Mouse (Mus musculus) bone marrow macrophage, adult 2 months (primary cell): ENCODE data around the gene Prkcz. TPM values are rescaled to one million over a fixed set of nuclear protein-coding genes. Genes with fewer than 3 reads are reported as not detected.

Experiments
- H3K27ac ChIP-seq: 2 replicates; pipeline ENCODE4 v1.5.1; 2012; ENCODE audit warnings: low read depth, low read length; ENCODE audit not compliant: insufficient read depth
- H3K4me1 ChIP-seq: 2 replicates; pipeline ENCODE4 v1.6.1; 2012; ENCODE audit warnings: low read length; ENCODE audit not compliant: control insufficient read depth, insufficient read depth
- H3K4me3 ChIP-seq: 2 replicates; pipeline ENCODE4 v1.5.1; 2012; ENCODE audit warnings: mild to moderate bottlenecking, low read length, moderate library complexity; ENCODE audit not compliant: insufficient read depth
- CTCF ChIP-seq: IDR thresholded peaks from 2 replicates; pipeline ENCODE4 v1.5.1; 2012; ENCODE audit warnings: low read depth, mild to moderate bottlenecking, low read length, moderate library complexity
- POLR2A ChIP-seq: IDR thresholded peaks from 2 replicates; pipeline ENCODE4 v1.6.1; 2012; ENCODE audit warnings: mild to moderate bottlenecking, low read depth, low read length, borderline replicate concordance
- polyA plus RNA-seq: library from polyadenylated mRNA; stranded (reverse); fragments of >200 nt; gene quantifications from 2 replicates; pipeline ENCODE4 v1.2.4, GENCODE M21; 2012; ENCODE audit not compliant: missing spikeins, insufficient read depth, insufficient read length

Gene Prkcz
- polyA plus RNA-seq, 1 experiment: not detected

DNA sequence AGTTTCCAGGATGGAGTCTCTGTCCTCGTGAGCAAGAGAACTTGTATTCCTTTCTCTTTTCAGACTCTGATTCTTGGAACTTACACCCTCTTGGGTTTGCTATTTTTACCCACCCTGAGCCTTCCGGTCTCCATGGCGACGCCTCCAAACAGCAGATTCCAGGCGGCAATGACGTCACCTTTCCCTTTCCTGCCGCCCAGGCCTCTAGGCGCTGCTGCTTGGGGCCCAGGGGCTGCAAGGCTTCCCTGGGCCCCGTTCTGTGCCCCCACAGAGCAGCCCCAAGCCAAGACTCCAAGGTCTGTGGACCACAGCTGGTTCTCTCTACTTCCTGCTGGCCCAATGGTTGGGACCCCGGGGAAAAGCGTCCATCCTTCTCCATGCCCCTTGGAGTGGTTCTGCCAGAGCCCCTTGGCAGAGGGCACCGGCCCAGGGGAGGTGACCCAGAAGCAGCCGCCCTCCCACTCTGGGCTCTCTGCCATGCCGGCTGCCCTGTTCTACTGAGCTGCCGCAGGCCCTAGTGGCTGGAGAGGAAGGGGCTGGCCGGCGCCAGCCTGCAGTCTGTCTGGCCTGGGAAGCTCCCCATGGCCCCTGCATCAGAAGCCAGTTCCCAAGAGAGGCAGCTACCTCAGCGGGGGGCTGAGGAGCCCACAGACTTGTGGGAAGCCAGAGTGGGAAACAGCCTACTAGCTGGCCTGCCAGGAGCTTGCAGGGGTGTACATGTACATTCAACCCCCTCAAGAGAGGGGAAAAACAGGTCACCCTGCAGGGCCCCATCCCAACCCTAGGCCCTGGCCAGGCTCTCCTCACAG, 125.6 kb downstream of the Prkcz start:
- Histone ChIP-seq H3K4me3 (peak overlapping the region; percentile 47), H3K4me1 (peaks cover 35% of the 10 kb centered on the region), H3K27ac (peak overlapping the region; percentile 100)
- no peak for TF ChIP-seq CTCF
- no peak for TF ChIP-seq POLR2A

- no peak for TF ChIP-seq POLR2A
- no peak for TF ChIP-seq CTCF
- Histone ChIP-seq H3K4me3 (peak overlapping the region; percentile 47), H3K27ac (peak overlapping the region; percentile 100), H3K4me1 (peaks cover 35% of the 10 kb centered on the region)
Measured at GRCm38 (mm10) chr4:155234371-155235310, 126.5 kb downstream of the Prkcz start.

- peak overlapping the region; percentile 100 for H3K27ac ChIP-seq
Measured at GRCm38 (mm10) chr4:155233878-155234277, 127.3 kb downstream of the Prkcz start.

DNA sequence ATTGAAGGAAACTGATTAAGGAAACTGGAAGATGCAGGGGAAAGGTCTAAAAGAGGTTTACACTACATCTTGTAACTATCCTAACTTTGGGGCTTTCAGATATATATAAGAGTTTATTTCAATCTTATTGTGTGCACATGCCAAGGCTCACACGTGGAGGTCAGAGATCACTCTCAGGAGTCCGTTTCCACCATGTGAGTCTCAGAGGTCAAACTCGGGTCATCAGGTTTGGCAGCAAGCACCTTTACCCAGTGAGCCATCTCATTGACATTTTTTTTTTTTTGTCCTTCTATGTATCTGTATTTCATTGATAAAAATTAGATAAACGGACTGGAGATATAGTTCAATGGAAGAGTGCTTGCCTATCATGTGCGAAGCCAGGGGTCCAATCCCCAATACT, 132.7 kb downstream of the Prkcz start:
- Histone ChIP-seq H3K4me3 (no peak overlapping the region), H3K27ac (no peak overlapping the region), H3K4me1 (peaks cover 11% of the 10 kb centered on the region)
- TF ChIP-seq CTCF (no peak), POLR2A (no peak)

More at GRCm38 (mm10) chr4:155233878-155234277, 127.3 kb downstream of the Prkcz start:
- Histone ChIP-seq H3K4me3 (no peak overlapping the region), H3K4me1 (peaks cover 35% of the 10 kb centered on the region)
- TF ChIP-seq POLR2A: no peak

DNA sequence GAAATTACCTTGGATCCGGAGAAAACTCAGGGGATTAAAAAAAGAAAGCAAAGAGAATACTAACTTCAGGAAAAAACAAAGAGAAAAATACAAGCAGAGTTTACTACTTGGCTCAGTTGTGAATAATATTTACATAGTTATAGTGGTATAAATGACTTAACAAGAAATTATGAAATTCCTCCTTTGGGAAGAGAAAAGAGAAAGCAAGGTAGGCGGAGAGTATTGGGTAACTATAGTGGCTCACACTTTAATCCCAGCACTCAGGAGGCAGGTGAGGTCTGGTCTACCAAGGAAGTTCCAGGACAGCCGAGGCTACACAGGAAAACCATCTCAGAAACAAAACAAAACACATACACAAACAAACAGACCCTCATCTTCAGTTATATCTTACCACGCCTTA, 133.2 kb downstream of the Prkcz start:
- TF ChIP-seq CTCF (no peak), POLR2A (no peak)
- no peak overlapping the region for H3K27ac ChIP-seq
- peaks cover 8% of the 10 kb centered on the region for H3K4me1 ChIP-seq
- no peak overlapping the region for H3K4me3 ChIP-seq

GRCm38 (mm10) chr4:155225918-155226317, 135.2 kb downstream of the Prkcz start:
- Histone ChIP-seq H3K4me3 (no peak overlapping the region), H3K4me1 (peaks cover 8% of the 10 kb centered on the region), H3K27ac (no peak overlapping the region)
- no peak for TF ChIP-seq POLR2A
- TF ChIP-seq CTCF: no peak

DNA sequence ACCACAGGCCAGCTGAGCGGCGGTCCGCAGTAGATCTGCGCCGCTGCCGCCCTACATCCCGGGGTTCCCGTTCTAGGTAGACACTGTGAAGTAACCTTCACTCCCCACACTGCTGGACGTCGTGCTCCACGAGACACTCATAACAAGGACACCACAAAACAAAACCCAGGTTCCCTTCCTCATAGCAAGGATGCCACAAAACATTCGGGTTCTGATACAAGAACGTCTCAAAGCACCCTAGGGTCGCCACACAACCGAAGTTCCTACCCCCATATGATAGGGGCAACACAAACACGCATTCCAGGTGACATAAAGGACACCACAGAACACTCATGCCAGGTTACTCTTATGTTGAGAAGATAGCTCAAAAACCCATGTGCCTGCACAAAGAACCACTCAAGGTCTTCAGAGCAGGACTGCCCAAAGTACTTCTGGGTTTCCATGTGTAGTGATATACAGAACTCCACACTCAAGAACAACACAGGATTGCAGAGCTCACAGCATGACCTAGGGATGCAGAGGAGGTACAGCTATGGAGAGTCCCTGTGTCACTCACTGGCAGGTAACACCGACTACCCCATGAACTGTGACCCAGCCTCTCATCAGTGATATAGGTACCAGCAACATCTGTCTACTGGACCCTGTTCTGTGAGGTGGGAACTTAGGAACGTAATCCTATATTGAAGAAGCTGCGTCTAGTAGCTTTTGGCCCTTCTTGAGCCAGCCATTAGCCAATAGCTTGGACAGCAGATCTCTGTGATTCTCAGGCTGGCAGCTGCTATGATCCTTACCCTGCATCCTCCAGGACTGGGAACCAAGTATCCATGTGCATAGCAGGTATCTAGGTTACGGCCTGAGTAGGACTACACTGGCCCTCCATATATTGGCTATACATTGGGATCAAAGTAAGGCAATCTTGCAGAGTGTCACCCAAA, 137.3 kb downstream of the Prkcz start:
- peaks cover 17% of the 10 kb centered on the region for H3K4me1 ChIP-seq
- peak overlapping the region; percentile 91 for H3K27ac ChIP-seq
- H3K4me3 ChIP-seq: peak overlapping the region; percentile 59
- 0 out of 2 replicates have a peak, but pooled peaks have one; percentile 44 for TF ChIP-seq POLR2A
- TF ChIP-seq CTCF: no peak

- Histone ChIP-seq H3K4me1 (peaks cover 25% of the 10 kb centered on the region), H3K27ac (peak overlapping the region; percentile 91), H3K4me3 (peak overlapping the region; percentile 59)
- TF ChIP-seq CTCF: no peak
- TF ChIP-seq POLR2A: peak; percentile 66; the same call in 1 of the 2 replicates
Measured at GRCm38 (mm10) chr4:155222841-155223593, 138.1 kb downstream of the Prkcz start.
